Mouse (Mus musculus) forebrain, embryonic 13.5 days (tissue): Measurements from ENCODE around the gene Hnrnpab. TPM values are rescaled to one million over a fixed set of nuclear protein-coding genes. Genes with fewer than 3 reads are reported as not detected.
"Not testable (repeated sequence)": the region's sequence is repeated elsewhere in the genome, so short reads cannot be mapped to it uniquely, and the experiment has no call there.

Experiments
- ATAC-seq: fragments of 200-750 bp; cut with Nextera tagmentation; 2 replicates; pipeline ENCODE4 v1.8.0; 2017
- H3K27ac ChIP-seq: fragments of 300-500 bp; sonication (generic); 2 replicates; pipeline ENCODE4 v1.5.1; 2015; ENCODE audit warnings: inconsistent platforms, mild to moderate bottlenecking, moderate library complexity
- H3K27me3 ChIP-seq: fragments of 300-500 bp; sonication (generic); 2 replicates; pipeline ENCODE4 v1.6.1; 2015; ENCODE audit warnings: mild to moderate bottlenecking, inconsistent platforms
- H3K36me3 ChIP-seq: fragments of 300-500 bp; sonication (generic); 2 replicates; pipeline ENCODE4 v1.6.1; 2015; ENCODE audit warnings: mild to moderate bottlenecking, inconsistent platforms; ENCODE audit not compliant: poor library complexity, severe bottlenecking
- H3K4me1 ChIP-seq: fragments of 300-500 bp; sonication (generic); 2 replicates; pipeline ENCODE4 v1.6.1; 2015; ENCODE audit warnings: inconsistent platforms
- H3K4me2 ChIP-seq: fragments of 300-500 bp; sonication (generic); 2 replicates; pipeline ENCODE4 v1.6.1; 2015; ENCODE audit warnings: inconsistent platforms, mild to moderate bottlenecking, moderate library complexity
- H3K4me3 ChIP-seq: fragments of 300-500 bp; sonication (generic); 2 replicates; pipeline ENCODE4 v1.5.1; 2015; ENCODE audit warnings: mild to moderate bottlenecking, inconsistent platforms
- H3K9ac ChIP-seq: fragments of 300-500 bp; sonication (generic); 2 replicates; pipeline ENCODE4 v1.6.1; 2015; ENCODE audit warnings: mild to moderate bottlenecking, inconsistent platforms
- H3K9me3 ChIP-seq: fragments of 300-500 bp; sonication (generic); replicated peaks from 2 replicates; pipeline ENCODE4 v1.6.1; 2016; ENCODE audit warnings: inconsistent platforms
- WGBS: fragments of 180-500 bp; shearing (Covaris S2); methylation state at CpG from one replicate; pipeline ENCODE4 v1.1.7; 2015; 5-methylcytosine and 5-hydroxymethylcytosine counted together
- polyA plus RNA-seq: library from polyadenylated mRNA; unstranded; fragments of >200 nt; fragmentation: Nextera tagmentation; extraction: Ambion mirVana; gene quantifications from 2 replicates; pipeline ENCODE4 v1.2.1, GENCODE M21; 2015

Gene Hnrnpab
- polyA plus RNA-seq, 1 experiment from 2014 or later, result 646 TPM

DNA sequence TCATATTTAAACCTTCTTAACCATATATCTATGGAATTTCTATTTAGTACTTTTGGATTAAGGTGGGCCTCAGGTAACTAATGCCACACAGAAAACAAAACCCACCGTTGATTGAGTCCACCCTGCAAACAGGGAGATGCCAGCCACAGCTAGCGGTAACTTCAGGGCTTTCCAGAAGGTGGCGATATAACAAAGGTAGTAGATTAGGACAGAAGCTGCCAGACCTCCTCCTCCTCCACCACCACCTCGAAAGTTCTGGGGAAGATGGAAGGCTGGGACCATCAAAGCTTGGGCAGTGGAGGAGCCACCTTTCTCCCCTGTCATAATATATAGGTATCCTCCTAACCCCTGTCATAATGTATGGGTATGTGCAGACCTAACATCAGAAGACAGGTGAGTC is 11.0 kb upstream of the Hnrnpab start:
- peaks cover 14% of the 10 kb centered on the region for H3K36me3 ChIP-seq
- 4% methylated on average over 4 of the region's 4 CpGs for WGBS
- H3K27ac ChIP-seq, result no peak overlapping the region
- peaks cover 23% of the 10 kb centered on the region for H3K4me1 ChIP-seq
- H3K4me3 ChIP-seq, result no peak overlapping the region
- H3K27me3 ChIP-seq, result 0 out of 2 replicates have a peak, but pooled peaks cover 5% of the 10 kb centered on the region
- no peak overlapping the region for H3K9ac ChIP-seq
- no peak overlapping the region for H3K4me2 ChIP-seq
- no peak for ATAC-seq
- no peaks in the 10 kb centered on the region for H3K9me3 ChIP-seq

DNA sequence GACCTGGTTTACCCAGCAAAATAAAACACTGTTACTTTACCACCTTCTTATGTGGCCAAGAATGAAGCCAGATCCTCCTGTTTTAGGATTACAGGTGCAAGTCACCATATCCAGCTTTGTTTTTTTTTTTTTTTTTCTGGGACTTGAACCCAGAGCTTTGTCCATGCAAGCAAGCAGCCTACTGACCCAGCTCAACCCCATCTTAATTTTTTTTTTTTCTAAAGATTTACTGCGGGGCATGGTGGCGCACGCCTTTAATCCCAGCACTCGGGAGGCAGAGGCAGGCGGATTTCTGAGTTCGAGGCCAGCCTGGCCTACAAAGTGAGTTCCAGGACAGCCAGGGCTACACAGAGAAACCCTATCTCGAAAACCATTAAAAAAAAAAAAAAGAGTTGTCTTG is 9.5 kb upstream of the Hnrnpab start:
- H3K9ac ChIP-seq, result peak overlapping the region; percentile 54
- H3K36me3 ChIP-seq, ATAC-seq, H3K27ac ChIP-seq, H3K27me3 ChIP-seq, H3K4me3 ChIP-seq, H3K9me3 ChIP-seq: not testable (repeated sequence)
- peak overlapping the region; percentile 60 for H3K4me2 ChIP-seq
- peaks cover 21% of the 10 kb centered on the region for H3K4me1 ChIP-seq
- WGBS, result 89% methylated on average over 7 of the region's 7 CpGs

DNA sequence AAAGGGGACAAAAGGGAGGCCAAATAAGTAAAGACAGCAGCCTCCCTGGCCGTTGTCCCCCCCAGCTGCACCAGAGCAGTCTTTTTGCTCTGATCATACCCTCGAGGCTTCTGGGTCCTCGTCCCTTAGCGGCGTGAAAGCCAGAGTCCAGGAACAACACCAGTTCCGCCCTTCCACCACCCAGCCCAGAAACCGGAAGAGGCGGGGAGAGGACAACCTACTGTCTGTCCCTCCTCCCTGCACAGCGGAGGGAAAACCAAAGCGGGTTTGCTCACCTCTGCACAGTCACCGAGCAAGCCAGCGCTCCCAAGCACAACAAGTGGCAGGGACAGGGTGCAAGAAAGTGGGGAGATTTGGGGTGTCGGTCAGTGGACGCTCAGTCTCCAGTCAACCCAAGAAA is 9.0 kb upstream of the Hnrnpab start:
- peaks cover 16% of the 10 kb centered on the region for H3K4me1 ChIP-seq
- no peaks in the 10 kb centered on the region for H3K9me3 ChIP-seq
- H3K9ac ChIP-seq, result peak overlapping the region; percentile 54
- H3K4me3 ChIP-seq, result peak overlapping the region; percentile 27
- H3K27me3 ChIP-seq, result 0 out of 2 replicates have a peak, but pooled peaks cover 5% of the 10 kb centered on the region
- no peak for ATAC-seq
- no peak overlapping the region for H3K27ac ChIP-seq
- H3K4me2 ChIP-seq, result peak overlapping the region; percentile 60
- H3K36me3 ChIP-seq, result no peaks in the 10 kb centered on the region
- WGBS, result 5% methylated on average over 14 of the region's 14 CpGs

DNA sequence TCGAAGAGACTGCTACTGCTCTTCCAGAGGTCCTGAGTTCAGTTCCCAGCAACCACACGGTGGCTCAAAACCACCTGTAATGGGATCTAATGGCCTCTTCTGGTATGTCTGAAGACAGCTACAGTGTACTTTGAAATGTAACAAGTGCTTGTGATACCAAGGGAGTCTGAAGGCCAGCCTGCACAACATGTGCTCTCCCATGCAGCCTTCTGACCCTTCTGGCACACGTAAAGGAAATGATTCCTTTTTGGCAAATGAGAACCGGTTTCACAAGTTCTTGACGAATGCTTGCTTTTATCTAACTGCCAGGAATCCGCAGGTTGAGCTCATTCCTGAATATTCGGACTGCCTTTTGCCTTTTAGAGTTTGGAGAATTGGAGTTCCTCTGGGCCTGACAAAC is 8.5 kb upstream of the Hnrnpab start:
- Histone ChIP-seq H3K36me3 (no peaks in the 10 kb centered on the region), H3K9me3 (no peaks in the 10 kb centered on the region), H3K4me1 (peaks cover 12% of the 10 kb centered on the region), H3K4me3 (peak overlapping the region; percentile 27), H3K4me2 (peak overlapping the region; percentile 60), H3K27me3 (0 out of 2 replicates have a peak, but pooled peaks cover 5% of the 10 kb centered on the region), H3K27ac (no peak overlapping the region), H3K9ac (peak overlapping the region; percentile 54)
- ATAC-seq, result no peak
- WGBS, result 62% methylated on average over 7 of the region's 7 CpGs

DNA sequence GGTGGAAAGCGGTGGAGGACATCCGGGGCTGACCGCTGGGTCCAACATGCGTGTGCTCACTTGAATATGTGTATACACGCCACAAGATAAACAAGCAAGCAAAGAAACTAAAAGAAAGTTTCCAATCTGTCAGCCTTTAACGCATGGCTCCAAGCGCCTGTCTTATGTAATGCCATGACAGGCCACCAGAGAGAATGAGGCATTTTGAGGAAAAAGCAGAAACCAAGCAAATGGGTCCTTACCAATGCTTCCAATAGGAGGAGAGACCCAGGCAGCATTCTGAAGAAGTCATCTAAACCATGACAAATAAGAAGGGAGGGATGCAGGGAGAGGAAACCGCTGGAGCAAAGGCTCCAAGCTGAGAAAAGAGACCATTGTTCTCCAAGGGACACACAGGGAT is 7.6 kb upstream of the Hnrnpab start:
- WGBS, result 88% methylated on average over 8 of the region's 8 CpGs

DNA sequence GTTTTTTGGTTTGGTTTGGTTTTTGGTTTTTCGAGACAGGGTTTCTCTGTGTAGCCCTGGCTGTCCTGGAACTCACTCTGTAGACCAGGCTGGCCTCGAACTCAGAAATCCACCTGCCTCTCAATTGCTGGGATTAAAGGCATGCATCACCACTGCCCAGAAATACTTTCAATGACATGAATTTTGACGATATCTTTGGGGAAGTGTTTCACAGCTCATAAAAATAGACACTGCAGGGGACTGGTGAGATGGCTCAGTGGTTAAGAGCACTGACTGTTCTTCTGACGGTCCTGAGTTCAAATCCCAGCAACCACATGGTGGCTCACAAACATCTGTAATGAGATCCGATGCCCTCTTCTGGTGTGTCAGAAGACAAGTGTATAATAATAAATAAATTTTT is 3.3 kb upstream of the Hnrnpab start:
- H3K4me2 ChIP-seq, H3K27ac ChIP-seq, H3K9me3 ChIP-seq, H3K36me3 ChIP-seq, H3K4me3 ChIP-seq, ATAC-seq, H3K4me1 ChIP-seq, H3K9ac ChIP-seq, H3K27me3 ChIP-seq: not testable (repeated sequence)
- 88% methylated on average over 5 of the region's 5 CpGs for WGBS

More for the DNA sequence above, 7.6 kb upstream of the Hnrnpab start:
- no peaks in the 10 kb centered on the region for H3K9me3 ChIP-seq
- H3K4me2 ChIP-seq, result no peak overlapping the region
- H3K27ac ChIP-seq, result no peak overlapping the region
- H3K9ac ChIP-seq, result no peak overlapping the region
- ATAC-seq, result no peak
- no peak overlapping the region for H3K4me3 ChIP-seq
- no peaks in the 10 kb centered on the region for H3K36me3 ChIP-seq
- H3K27me3 ChIP-seq, result 0 out of 2 replicates have a peak, but pooled peaks cover 5% of the 10 kb centered on the region
- H3K4me1 ChIP-seq, result peaks cover 10% of the 10 kb centered on the region

DNA sequence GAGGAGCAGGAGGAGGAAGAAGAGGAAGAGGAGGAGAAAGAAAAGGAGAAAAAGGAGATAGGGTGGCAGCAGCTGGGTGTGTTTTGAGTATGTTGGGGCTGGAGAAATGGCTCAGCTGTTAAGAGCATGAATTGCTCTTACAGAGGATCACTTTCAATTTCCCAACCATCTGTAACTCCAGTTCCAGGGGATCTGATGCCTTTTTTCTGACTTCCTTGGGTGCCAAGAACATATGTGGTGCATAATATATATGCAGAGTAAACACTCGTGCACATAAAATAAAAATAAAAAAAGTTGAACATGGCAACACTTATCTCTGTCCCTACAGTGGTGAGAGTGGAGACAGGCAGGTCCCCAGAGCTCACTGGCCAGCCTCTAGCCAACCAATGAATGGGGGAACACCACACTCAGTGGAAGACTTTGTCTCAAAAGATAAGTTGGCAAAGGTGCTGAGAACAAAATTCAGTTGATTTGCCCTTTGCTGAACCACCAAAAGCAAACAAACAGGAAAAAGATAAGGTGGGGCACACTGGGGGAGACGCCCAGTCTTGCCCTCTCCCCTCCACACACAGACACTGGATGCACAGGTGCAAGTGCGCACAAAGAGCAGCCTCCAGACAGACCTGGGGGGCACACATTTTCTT is 2.7 kb upstream of the Hnrnpab start:
- H3K27me3 ChIP-seq, result 0 out of 2 replicates have a peak, but pooled peaks cover under 1% of the 10 kb centered on the region
- no peak overlapping the region for H3K4me2 ChIP-seq
- no peak overlapping the region for H3K27ac ChIP-seq
- 80% methylated on average over 3 of the region's 3 CpGs for WGBS
- ATAC-seq, result no peak
- H3K4me1 ChIP-seq, result peaks cover 15% of the 10 kb centered on the region
- no peak overlapping the region for H3K9ac ChIP-seq
- no peak overlapping the region for H3K4me3 ChIP-seq
- peaks cover 11% of the 10 kb centered on the region for H3K36me3 ChIP-seq
- H3K9me3 ChIP-seq, result no peaks in the 10 kb centered on the region

DNA sequence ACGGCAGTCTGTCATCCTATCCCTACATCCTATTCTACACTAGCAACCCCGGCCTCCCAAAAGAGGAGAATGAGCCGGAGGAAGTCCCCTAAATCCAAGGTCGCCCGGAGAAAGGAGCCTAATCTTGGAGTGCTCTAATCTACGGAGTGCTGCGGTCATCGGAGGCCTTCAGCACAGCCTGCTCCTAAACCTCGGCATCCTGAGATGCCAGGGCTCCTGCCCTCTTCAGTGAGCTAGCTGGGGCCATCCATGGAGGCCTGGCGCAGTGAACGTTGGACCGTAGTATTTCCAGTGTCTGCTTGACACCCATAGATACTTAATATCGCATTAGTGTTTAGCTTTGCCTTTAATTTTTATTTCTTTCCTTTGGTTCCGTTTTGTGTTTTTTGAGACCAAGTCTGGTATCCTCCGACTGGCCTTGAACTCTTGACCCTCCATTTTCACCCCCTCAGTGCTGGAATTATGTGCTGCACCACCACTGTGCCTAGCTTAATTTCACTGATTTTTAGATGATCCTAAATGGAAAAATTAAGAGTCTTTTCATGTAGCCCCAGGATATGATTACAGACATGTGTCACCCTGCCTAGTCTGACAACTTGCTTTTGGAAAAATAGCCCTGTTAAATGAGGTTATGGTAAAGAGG is 570 bp upstream of the Hnrnpab start:
- ATAC-seq, result peak; percentile 59; the same call in 1 of the 2 replicates
- H3K9ac ChIP-seq, result peak overlapping the region; percentile 100
- H3K4me1 ChIP-seq, result peaks cover 36% of the 10 kb centered on the region
- no peaks in the 10 kb centered on the region for H3K9me3 ChIP-seq
- WGBS, result 12% methylated on average over 15 of the region's 15 CpGs
- H3K4me2 ChIP-seq, result peak overlapping the region; percentile 90
- peak overlapping the region; percentile 92 for H3K27ac ChIP-seq
- H3K36me3 ChIP-seq, result peaks cover 33% of the 10 kb centered on the region
- H3K4me3 ChIP-seq, result peak overlapping the region; percentile 94
- no peaks in the 10 kb centered on the region for H3K27me3 ChIP-seq

DNA sequence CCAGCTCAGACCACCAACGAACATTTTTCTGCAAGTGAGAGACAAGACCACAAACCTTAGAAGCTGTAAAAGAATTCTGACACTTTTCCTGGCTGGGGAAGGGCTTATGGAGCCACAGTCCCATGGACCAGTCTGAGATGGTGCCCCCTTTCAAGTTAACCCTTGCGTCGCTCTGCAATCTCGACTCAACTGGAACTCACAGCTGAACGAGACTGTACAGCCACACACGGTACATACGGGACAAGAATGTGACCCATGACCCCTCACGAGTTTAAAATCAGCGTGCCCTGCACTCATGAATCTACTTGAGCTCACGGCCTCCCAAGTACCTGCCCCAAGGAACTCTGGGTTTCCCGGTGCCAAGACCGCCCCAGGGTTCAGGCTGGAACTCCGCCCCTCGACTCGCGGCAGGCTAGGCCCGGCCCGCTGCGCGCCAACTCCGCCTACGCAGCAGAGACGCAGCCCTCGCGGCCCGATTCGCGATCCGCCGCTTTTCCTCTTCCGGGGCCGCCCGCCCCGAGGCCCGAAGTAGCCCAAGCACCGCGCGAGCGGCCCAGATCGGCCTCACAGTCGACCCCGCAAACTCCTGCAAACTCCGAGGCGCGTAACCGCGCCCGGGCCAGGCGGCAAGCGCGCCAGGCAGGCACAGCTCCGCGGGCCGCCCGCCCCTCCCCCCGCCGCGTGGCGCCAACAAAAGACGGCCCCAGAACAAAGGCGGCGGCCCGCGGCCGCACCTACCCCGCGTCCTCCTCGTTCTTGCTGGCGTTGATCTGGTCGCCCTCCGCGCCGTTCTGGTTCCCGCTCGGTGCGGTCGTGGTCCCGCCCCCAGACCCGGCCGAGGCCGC is 823 bp downstream of the Hnrnpab start:
- Histone ChIP-seq H3K9ac (peak overlapping the region; percentile 100), H3K27me3 (no peaks in the 10 kb centered on the region), H3K4me3 (peak overlapping the region; percentile 94), H3K36me3 (peaks cover 47% of the 10 kb centered on the region), H3K4me2 (peak overlapping the region; percentile 90), H3K9me3 (no peaks in the 10 kb centered on the region), H3K27ac (peak overlapping the region; percentile 96), H3K4me1 (peaks cover 50% of the 10 kb centered on the region)
- WGBS, result under 1% methylated on average over 76 of the region's 81 CpGs
- peak; percentile 73 for ATAC-seq

DNA sequence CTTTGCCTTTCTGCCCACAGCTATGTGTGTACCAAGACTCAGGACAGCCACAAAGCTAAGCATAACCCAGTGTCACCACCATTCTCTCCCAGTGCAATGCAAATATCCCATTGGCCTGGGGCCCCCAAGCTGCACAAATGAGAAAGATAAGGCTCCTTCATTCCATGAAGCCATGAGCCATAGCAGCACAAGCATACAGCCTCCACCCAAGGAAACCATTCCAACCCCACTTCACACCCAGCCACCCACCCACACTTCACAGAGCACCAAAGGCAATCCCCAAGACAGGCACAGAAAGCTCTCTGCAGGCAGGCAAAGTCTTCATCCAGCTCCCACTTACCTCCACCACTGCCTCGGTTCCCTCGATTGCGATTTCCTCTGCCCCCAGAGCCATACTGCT is 4.4 kb downstream of the Hnrnpab start:
- WGBS, result 92% methylated on average over 3 of the region's 3 CpGs
- Histone ChIP-seq H3K4me3 (0 out of 2 replicates have a peak overlapping the region, but pooled peaks have one; percentile 3), H3K9me3 (no peaks in the 10 kb centered on the region), H3K27me3 (no peaks in the 10 kb centered on the region), H3K36me3 (peaks cover 83% of the 10 kb centered on the region), H3K4me2 (peak overlapping the region; percentile 29), H3K4me1 (peaks cover 52% of the 10 kb centered on the region), H3K9ac (no peak overlapping the region), H3K27ac (0 out of 2 replicates have a peak overlapping the region, but pooled peaks have one; percentile 10)
- no peak for ATAC-seq

DNA sequence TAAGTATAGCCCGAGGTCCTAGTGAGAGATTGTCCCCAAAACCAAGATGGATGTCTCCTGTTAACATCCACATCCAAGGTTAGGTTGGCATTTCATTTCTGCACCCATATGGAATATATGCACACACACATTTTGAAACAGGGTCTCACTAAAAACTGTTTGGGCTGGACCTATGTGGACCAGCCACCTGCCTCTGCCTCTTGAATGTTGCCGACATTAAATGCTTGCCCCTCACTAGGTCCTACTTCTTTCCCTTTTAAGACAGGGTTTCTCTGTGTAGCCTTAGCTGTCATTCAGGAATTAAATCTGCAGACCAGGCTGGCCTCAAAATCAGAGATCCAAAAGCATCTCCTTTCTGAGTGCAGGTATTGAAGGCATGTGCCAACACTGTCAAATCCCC is 9.1 kb downstream of the Hnrnpab start:
- Histone ChIP-seq H3K4me1 (peaks cover 23% of the 10 kb centered on the region), H3K36me3 (peaks cover 100% of the 10 kb centered on the region), H3K4me3 (no peak overlapping the region), H3K9me3 (no peaks in the 10 kb centered on the region), H3K4me2 (no peak overlapping the region), H3K27ac (no peak overlapping the region), H3K27me3 (no peaks in the 10 kb centered on the region), H3K9ac (no peak overlapping the region)
- 76% methylated on average over 2 of the region's 2 CpGs for WGBS
- ATAC-seq, result no peak
